Mouse (Mus musculus) embryo, embryonic 10 days (tissue): Measurements from ENCODE around the gene Cpm.

Experiments used
- DNase-seq: peaks from one replicate; pipeline ENCODE4 v3.0.0-alpha.2; 2015; ENCODE audit warnings: low spot score

Cpm gene

DNA sequence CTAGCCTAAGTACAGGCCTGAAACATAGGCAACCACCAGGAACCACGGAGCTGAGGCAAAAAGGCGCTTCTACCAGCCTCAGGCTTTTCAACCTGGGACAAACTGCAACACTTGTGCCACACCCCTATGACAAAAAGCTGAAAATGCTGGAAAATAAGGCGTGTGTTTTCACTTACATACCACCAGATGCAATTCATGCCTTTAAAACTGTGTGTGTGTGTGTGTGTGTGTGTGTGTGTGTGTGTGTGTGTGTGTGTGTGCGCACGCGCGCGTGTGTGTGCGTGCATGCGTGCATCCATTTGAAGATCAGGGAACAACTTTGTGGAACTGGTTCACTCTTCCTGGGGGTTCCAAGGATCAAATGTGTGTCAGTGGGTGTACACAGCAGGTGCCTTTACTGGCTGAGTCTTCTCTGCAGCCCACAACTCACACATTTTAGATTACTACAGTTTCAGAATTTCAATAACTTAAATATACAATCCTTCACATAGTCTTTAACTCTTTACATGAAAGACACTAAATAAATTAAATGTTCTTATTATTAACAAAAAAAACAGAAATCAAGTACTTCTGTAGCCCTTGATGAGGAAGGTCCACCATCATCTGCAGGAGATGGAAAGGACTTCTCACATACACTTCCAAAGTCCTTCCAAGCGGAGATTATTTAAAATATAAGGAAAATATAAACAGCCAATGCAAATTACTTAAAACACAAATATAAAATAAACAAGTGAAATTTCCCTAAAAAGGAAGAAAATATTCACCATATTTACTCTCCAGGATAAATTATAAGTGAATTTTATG lies 60.2 kb downstream of the Cpm start:
- no peak for DNase-seq

GRCm38 (mm10) chr10:117690101-117690352 lies 60.7 kb downstream of the Cpm start:
- no peak for DNase-seq

DNA sequence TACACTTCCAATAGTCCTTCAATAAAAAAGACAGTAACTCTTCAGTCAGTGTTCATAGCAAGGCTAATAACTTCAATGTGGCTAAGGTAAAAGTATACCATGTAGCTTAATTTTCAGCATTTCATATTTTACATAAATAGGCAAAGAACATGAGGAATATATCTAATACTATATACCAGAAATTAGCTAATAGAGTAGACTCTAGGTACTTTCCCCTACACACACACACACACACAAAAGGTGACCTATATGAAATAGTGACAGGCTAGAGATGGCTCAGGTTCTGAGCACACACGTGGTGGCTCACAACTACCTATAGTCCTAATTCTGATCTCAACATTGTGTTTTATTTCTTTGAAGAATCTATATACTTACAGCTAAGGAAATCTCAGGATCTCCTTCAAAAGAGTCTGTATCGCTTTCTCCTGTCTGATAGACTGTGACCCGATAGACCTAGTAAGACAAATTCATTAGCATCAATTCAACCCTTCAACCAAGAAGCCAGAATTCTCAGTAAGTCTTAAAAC lies 61.5 kb downstream of the Cpm start:
- no peak for DNase-seq

GRCm38 (mm10) chr10:117691389-117691968 lies 62.2 kb downstream of the Cpm start:
- no peak for DNase-seq

DNA sequence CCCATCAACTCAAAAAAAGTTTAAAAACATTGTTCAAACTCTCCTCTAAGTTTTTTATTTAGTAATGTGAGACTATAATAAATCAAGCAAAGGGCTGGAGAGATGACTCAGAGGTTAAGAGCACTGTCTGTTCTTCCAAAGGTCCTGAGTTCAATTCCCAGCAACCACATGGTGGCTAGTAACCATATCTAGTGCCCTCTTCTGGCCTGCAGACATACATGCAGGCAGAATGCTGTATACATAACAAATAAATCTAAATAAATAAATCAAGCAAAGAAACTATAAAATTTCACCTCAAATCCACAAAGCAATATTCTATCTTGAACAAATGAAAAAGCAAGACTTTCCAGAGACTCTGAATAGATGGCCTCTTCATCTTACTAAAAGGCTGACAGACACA lies 62.9 kb downstream of the Cpm start:
- DNase-seq = no peak

- no peak for DNase-seq
Measured at GRCm38 (mm10) chr10:117692953-117693352, 63.7 kb downstream of the Cpm start.

DNA sequence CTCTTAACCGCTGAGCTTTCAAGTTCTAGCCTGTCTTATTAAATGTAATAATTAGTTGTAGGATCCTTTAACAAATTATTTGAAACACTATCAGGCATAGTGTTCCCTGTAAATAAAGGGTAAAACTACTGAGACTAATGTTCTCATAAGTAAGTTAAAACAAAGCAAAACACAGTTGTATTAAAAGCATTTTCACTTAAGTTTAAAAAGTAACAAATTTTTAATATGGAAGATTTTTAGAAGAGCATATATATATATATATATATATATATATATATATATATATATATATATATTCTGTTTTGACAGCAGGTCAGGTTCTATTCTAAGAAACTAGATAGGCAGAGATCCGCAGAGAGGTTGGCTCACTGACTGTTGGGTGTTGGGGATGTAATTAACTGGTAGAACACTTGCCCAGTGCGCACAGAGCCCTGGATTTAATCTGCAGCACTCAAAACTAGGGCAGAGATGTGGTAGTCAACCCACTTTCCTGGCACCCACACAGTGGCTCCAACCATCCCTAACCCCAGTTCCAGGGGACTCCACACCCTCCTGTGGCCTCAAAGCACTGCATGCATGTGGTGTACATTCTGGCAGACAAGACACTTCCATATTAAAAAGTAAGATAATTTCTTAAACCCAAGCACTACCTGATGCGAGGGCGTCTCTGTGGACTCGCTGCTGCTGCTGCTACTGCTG lies 65.1 kb downstream of the Cpm start:
- no peak for DNase-seq

- DNase-seq = no peak
Measured at GRCm38 (mm10) chr10:117695027-117695426, 65.7 kb downstream of the Cpm start.

- no peak for DNase-seq
Measured at GRCm38 (mm10) chr10:117695605-117696004, 66.3 kb downstream of the Cpm start.

- DNase-seq = no peak
Measured at GRCm38 (mm10) chr10:117696021-117696826, 66.9 kb downstream of the Cpm start.

DNA sequence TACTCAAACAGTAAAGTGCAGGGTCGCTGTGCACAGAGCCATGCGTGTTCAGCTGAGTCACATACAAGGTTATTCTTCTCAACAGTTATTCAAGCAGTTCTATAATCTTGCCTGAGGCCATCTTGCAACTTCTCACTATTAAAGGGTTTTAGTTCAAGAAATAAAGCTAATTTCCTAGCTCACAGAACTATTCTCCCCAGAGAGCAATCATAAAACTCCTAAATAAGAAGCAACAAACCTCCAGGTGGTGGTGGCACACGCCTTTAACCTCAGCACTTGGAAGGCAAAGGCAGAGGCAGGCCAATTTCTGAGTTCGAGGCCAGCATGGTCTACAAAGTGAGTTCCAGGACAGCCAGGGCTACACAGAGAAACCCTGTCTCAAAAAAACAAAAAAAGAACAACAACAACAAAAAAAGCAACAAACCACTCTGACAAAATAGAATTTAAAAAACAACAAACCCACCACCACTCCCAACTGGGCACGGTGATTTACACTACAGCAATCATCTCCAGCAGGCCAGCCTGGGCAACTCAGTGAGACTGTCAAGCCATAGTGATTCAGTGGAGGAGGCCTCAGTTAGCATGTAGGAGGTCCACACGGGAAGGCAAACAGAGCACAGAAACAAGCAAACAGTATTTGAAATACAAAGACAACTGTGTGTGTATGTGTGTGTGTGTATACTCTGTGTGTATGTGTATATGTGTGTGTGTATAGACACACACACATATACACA lies 67.7 kb downstream of the Cpm start:
- DNase-seq = no peak

- no peak for DNase-seq
Measured at GRCm38 (mm10) chr10:117697561-117698115, 68.3 kb downstream of the Cpm start.

DNA sequence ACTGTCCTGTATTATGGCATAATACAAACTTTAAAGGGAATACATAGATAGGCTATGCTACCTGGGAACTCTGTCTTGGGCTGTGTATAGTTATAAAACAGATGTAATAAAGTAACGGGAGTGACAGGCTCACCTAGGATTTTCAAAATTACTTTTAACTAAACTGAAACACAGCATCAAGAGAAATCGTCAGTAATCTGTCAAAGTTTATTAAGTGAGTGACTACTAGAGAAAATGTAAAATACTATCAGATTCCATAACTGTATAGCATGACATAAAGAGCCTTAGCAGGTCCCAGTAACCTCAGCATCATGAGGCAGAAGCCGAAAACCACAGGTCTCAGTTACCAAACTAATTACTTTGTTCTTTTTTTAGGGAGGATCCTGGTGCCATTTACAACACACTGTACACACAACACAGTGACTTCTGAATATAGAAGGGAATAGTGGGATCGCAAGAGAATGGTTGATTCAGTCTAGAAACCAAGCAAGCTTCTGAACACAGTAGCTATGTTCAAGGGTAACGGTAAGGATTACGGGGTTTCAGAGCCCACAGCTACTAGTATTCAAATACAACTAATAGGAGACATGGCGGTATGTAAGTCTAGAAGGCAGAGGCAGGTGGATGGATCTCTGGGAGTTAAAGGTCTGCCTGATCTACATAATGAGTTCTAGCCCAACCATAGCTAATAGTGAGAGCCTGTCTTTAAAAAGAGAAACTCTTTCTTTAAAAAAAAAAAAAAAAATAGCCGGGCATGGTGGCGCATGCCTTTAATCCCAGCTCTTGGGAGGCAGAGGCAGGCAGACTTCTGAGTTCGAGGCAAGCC lies 69.2 kb downstream of the Cpm start:
- no peak for DNase-seq

DNA sequence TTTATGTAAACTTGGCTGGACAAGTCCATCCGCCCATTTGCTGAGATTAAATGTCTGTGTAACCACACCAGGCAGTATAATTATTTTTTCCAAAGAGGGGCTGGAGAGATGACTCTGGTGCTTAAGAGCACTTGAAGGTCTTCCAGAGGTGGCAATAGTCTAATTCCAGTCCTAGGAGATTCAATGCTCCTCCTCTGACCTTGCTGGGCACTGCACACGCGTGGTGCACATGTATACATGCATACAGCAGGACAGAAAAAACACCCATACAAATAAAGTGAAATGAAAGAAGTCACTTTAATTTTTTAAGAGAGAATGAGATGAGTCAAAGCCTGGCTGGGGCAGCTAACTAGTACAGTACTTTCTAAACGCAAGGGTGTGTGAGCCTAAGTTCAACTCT lies 70.6 kb downstream of the Cpm start:
- no peak for DNase-seq

- no peak for DNase-seq
Measured at GRCm38 (mm10) chr10:117700450-117700849, 71.2 kb downstream of the Cpm start.

- DNase-seq = no peak
Measured at GRCm38 (mm10) chr10:117701034-117701829, 71.9 kb downstream of the Cpm start.

DNA sequence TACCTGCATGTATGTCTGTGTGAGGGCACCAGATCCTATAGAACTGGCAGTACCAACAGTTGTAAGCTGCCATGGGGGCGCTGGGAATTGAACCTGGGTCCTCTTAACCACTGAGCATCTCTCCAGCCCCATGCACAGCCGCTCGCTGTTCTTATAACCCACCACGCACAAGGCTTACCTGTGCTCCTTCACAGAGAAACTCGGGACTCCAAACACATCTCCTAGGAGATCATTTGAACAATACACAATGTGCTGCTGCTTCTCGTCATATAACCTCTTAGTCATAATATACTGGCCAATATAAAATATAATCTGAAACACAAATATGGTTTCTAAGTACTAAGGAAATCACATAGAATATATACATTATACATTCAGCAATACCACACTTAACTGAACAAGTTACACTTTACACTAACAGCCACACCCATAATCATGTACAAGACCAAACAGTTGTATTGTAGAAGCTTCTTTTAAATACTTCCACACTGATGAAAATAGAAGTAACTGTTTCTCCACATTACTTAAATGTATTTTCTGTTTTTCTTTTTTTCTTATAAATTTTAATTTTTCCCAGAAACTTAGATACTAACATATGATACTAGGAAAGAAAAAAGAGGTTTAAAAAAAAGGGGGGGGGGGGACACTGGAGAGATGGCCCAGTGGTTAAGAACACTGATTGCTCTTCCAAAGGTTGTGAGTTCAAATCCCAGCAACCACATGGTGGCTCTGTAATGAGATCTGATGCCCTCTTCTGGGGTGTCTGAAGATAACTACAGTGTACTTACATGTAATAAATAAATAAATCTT lies 72.9 kb downstream of the Cpm start:
- DNase-seq = no peak

DNA sequence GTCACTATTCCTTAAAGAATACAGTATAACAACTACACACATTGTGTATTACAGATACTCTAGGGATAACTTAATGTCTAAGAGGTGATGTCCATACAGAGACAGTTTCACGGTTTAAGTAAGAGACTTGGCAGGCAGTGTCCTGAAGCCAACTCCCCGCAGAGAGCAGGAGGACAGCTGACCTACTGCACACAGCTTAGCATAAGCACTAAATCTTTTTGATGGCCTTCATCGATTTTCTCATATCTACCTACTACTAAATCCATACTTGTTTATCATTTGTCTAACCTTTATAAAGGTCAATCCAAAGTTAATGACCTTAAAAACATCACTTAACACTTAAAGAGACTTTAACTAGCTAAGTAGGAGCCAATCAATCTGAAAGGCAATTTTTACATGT lies 74.2 kb downstream of the Cpm start:
- DNase-seq = no peak
